Mouse (Mus musculus) bone marrow macrophage, adult 2 months (primary cell): ENCODE results near the gene Gripap1.

Source experiments
- CTCF ChIP-seq: IDR thresholded peaks from 2 replicates; pipeline ENCODE4 v1.5.1; 2012; ENCODE audit warnings: low read depth, mild to moderate bottlenecking, low read length, moderate library complexity
- POLR2A ChIP-seq: IDR thresholded peaks from 2 replicates; pipeline ENCODE4 v1.6.1; 2012; ENCODE audit warnings: mild to moderate bottlenecking, low read depth, low read length, borderline replicate concordance

DNA sequence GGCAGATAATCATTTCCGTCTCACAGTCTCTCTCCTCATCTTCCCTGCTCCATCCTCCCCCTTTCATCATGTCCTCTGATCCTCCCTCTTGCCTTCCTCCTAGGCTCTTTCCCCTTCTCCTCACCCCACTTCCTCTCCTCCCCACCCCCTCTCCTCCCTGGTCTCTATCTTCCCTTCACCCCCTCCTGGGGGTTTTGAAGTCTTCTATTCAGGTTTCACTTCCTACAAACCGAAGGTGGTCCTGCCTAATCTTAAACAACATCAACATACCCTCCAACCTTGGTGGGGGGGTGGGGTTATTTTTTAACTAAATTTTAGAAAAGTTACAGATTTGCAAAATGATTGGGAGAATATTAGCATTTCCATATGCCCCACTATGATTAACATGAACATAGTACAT, 78.9 kb downstream of the Gripap1 start:
- no peak for TF ChIP-seq CTCF
- TF ChIP-seq POLR2A: no peak
